Mouse (Mus musculus) granulocyte monocyte progenitor cell, adult 5-6 weeks (primary cell): ENCODE measurements at regions not wholly inside any gene's neighbourhood (a gene's known extent, or its start where the extent isn't known, plus 50 kb on each side); places are given as distances from the start of the nearest gene placed in this dataset.

Source experiments
- ATAC-seq: replicated peaks from 2 replicates; pipeline ENCODE4 v1.8.0; 2016; ENCODE audit warnings: mild to moderate bottlenecking, moderate TSS enrichment, inconsistent platforms; ENCODE audit not compliant: poor library complexity, severe bottlenecking

- ATAC-seq = no peak
Observed at GRCm38 (mm10) chr13:60544363-60544762, 57.4 kb upstream of the Dapk1 start.

GRCm38 (mm10) chr13:60545999-60546733, 55.6 kb upstream of the Dapk1 start:
- no peak for ATAC-seq
